Mouse (Mus musculus) limb, embryonic 11.5 days (tissue): Measurements from ENCODE around the gene Gm11020. TPM values are rescaled to one million over a fixed set of nuclear protein-coding genes. Genes with fewer than 3 reads are reported as not detected.

Experiments used
- ATAC-seq: fragments of 200-750 bp; cut with Nextera tagmentation; 2 replicates; pipeline ENCODE4 v1.8.0; 2017; ENCODE audit warnings: low read depth; ENCODE audit not compliant: insufficient number of reproducible peaks, low FRiP score, low TSS enrichment
- DNase-seq: peaks from one replicate; pipeline ENCODE4 v3.0.0-alpha.2; 2015; ENCODE audit warnings: low spot score
- H3K27ac ChIP-seq: fragments of 300-500 bp; sonication (generic); replicated peaks from 2 replicates; pipeline ENCODE4 v1.5.1; 2014; ENCODE audit warnings: low read depth, mild to moderate bottlenecking, low read length
- H3K27me3 ChIP-seq: fragments of 300-500 bp; sonication (generic); 2 replicates; pipeline ENCODE4 v1.6.1; 2014; ENCODE audit warnings: mild to moderate bottlenecking, low read length, mixed read lengths; ENCODE audit not compliant: control insufficient read depth, insufficient read depth
- H3K36me3 ChIP-seq: fragments of 300-500 bp; sonication (generic); 2 replicates; pipeline ENCODE4 v1.6.1; 2014; ENCODE audit warnings: mild to moderate bottlenecking, low read length, moderate library complexity, mixed read lengths; ENCODE audit not compliant: control insufficient read depth, insufficient read depth
- H3K4me1 ChIP-seq: fragments of 300-500 bp; sonication (generic); 2 replicates; pipeline ENCODE4 v1.6.1; 2014; ENCODE audit warnings: low read length, mixed read lengths; ENCODE audit not compliant: control insufficient read depth, insufficient read depth
- H3K4me2 ChIP-seq: fragments of 300-500 bp; sonication (generic); 2 replicates; pipeline ENCODE4 v1.6.1; 2014; ENCODE audit warnings: low read depth, mild to moderate bottlenecking, moderate library complexity; ENCODE audit not compliant: severe bottlenecking
- H3K4me3 ChIP-seq: fragments of 300-500 bp; sonication (generic); 2 replicates; pipeline ENCODE4 v1.5.1; 2014; ENCODE audit warnings: low read depth, low read length
- H3K9ac ChIP-seq: fragments of 300-500 bp; sonication (generic); 2 replicates; pipeline ENCODE4 v1.6.1; 2014; ENCODE audit warnings: mild to moderate bottlenecking, low read length
- H3K9me3 ChIP-seq: fragments of 300-500 bp; sonication (generic); 2 replicates; pipeline ENCODE4 v1.6.1; 2016; ENCODE audit warnings: low read length; ENCODE audit not compliant: control insufficient read depth
- WGBS: fragments of 180-500 bp; shearing (Covaris S2); extraction: QIAGEN DNeasy Blood & Tissue Kit; methylation state at CpG from one replicate; pipeline ENCODE4 v1.1.7; 2014; 5-methylcytosine and 5-hydroxymethylcytosine counted together
- polyA plus RNA-seq: library from polyadenylated mRNA; unstranded; fragments of >200 nt; fragmentation: Nextera tagmentation; extraction: Ambion mirVana; gene quantifications from 2 replicates; pipeline ENCODE4 v1.2.1, GENCODE M21; 2014

Gene Gm11020
- polyA plus RNA-seq, 1 experiment from 2014 or later: not detected

DNA sequence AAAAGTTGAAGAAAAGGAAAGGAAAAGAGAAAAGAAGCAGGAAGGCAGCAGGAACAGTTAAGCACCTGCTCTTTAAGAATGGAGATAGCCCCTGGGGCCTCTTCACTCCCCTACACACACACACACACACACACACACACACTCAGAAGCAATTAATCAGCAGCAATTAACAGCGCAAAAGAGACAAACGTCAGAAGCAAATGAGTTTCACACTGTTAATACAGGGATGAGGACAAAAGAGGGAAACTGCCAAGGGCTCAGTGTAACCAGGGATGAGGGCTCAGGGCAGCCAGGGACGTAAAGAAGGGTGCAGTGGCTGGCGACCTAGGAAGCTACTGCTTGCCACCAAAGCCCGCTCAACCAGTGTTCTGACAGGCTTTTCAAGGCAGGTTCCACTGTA, 46.0 kb downstream of the Gm11020 start:
- H3K4me2 ChIP-seq: no peak overlapping the region
- H3K4me3 ChIP-seq: no peak overlapping the region
- H3K9ac ChIP-seq: no peak overlapping the region
- H3K27ac ChIP-seq: no peak overlapping the region
- no peaks in the 10 kb centered on the region for H3K27me3 ChIP-seq
- H3K4me1 ChIP-seq: no peaks in the 10 kb centered on the region
- no peak for DNase-seq
- no peaks in the 10 kb centered on the region for H3K9me3 ChIP-seq
- WGBS: 67% methylated on average over 5 of the region's 5 CpGs
- H3K36me3 ChIP-seq: no peaks in the 10 kb centered on the region
- no peak for ATAC-seq

DNA sequence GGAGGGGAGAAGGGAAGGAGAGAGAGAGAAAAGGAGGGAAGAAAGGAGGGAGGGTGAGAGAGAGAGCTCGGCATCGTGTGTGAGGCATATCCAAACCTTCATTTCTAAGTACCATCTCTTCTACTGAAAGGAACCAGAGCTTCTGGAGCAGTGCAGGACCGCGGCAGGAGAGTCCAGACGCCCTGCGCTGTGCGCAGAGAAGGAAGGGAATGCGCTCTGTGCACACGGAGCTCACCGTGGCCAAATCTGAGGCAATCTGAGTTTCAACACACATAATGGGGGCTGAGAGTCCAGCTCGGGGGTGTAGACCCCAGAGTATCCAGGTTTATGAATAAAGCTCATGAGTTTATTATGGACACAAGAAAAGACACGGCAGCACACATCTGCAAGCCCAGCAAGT, 48.2 kb downstream of the Gm11020 start:
- ATAC-seq (no peak), DNase-seq (no peak)
- WGBS: 86% methylated on average over 12 of the region's 12 CpGs
- no peaks in the 10 kb centered on the region for H3K9me3 ChIP-seq
- H3K4me3 ChIP-seq: no peak overlapping the region
- no peaks in the 10 kb centered on the region for H3K36me3 ChIP-seq
- H3K27ac ChIP-seq: no peak overlapping the region
- no peaks in the 10 kb centered on the region for H3K4me1 ChIP-seq
- no peaks in the 10 kb centered on the region for H3K27me3 ChIP-seq
- H3K4me2 ChIP-seq: no peak overlapping the region
- no peak overlapping the region for H3K9ac ChIP-seq

DNA sequence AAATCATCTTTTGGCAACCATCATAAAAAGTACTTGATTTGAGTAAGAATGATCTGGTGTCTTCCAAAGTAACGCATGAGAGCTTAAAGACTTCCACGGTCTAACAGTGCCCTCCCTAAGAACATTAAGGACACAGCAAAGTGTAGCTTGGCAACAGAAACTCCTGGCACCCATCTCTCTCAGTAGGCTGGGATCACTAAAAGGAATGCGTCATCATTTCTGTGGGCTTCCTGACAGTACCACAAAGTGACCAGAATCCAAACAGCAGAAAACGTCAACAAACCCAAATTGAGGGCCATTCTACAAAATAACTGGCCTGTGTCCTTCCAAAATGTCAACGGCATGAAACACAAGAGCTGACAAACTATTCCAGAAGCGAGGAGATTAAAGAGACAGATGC, 48.7 kb downstream of the Gm11020 start:
- Histone ChIP-seq H3K9me3 (no peaks in the 10 kb centered on the region), H3K36me3 (no peaks in the 10 kb centered on the region), H3K4me2 (no peak overlapping the region), H3K4me3 (no peak overlapping the region), H3K4me1 (peaks cover 1% of the 10 kb centered on the region; the same call in 1 of the 2 replicates), H3K9ac (no peak overlapping the region), H3K27me3 (no peaks in the 10 kb centered on the region), H3K27ac (no peak overlapping the region)
- 77% methylated on average over 6 of the region's 6 CpGs for WGBS
- no peak for ATAC-seq
- DNase-seq: no peak

DNA sequence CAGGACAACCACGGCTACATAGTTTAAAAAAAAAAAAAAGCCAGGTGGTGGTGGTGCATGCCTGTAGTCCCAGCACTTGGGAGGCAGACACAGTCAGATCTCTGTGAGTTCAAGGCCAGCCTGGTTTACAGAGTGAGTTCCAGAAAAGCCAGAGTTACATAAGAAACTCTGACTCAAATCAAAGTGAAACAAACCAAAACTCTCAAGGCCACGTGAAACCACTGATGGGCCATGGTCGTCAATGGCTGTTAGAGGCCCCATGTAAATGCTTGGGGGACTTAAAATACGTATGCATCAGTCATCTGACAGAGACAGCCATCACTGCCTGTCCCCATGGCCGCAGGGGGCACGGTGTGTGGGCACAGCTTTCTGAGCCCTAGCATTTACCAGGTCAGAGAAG, 49.8 kb downstream of the Gm11020 start:
- WGBS: 89% methylated on average over 6 of the region's 6 CpGs
- Histone ChIP-seq H3K4me1 (peaks cover 4% of the 10 kb centered on the region), H3K4me3 (no peak overlapping the region)

More for the DNA sequence above, 49.8 kb downstream of the Gm11020 start:
- H3K27me3 ChIP-seq: no peaks in the 10 kb centered on the region
- no peaks in the 10 kb centered on the region for H3K9me3 ChIP-seq
- H3K9ac ChIP-seq: no peak overlapping the region
- H3K27ac ChIP-seq: no peak overlapping the region
- no peaks in the 10 kb centered on the region for H3K36me3 ChIP-seq
- no peak for DNase-seq
- no peak for ATAC-seq
- no peak overlapping the region for H3K4me2 ChIP-seq

Other genes with a start within 250 kb of the Gm11020 start
- 22.4 and 24.0 TPM in 2 replicates for gene Cdh5, start 219.9 kb upstream of the Gm11020 start, polyA plus RNA-seq
- gene Bean1, start 151.1 kb upstream of the Gm11020 start, polyA plus RNA-seq: 0.33 and 0.35 TPM in 2 replicates
- gene Tk2, start 73.0 kb upstream of the Gm11020 start, polyA plus RNA-seq: 22.5 and 26.0 TPM in 2 replicates
- 36.7 and 40.5 TPM in 2 replicates for gene Cklf, start 70.7 kb upstream of the Gm11020 start, polyA plus RNA-seq
- gene Cmtm2a, start 28.4 kb upstream of the Gm11020 start, polyA plus RNA-seq: not detected in 2 replicates
- gene Gm45711, start 11.5 kb upstream of the Gm11020 start, polyA plus RNA-seq: not detected in 2 replicates
- not detected in 2 replicates for gene Cmtm1, start 11.4 kb upstream of the Gm11020 start, polyA plus RNA-seq
- gene Cmtm2b, start 663 bp downstream of the Gm11020 start, polyA plus RNA-seq: not detected in 2 replicates
- 73.4 and 75.8 TPM in 2 replicates for gene Cmtm3, start 17.8 kb downstream of the Gm11020 start, polyA plus RNA-seq
- 2.9 and 4.1 TPM in 2 replicates for gene Cmtm4, start 74.2 kb downstream of the Gm11020 start, polyA plus RNA-seq
- 59.0 and 59.3 TPM in 2 replicates for gene Dync1li2, start 121.5 kb downstream of the Gm11020 start, polyA plus RNA-seq
- gene Terb1, start 188.3 kb downstream of the Gm11020 start, polyA plus RNA-seq: 0.24 and 0.30 TPM in 2 replicates
- gene Nae1, start 213.1 kb downstream of the Gm11020 start, polyA plus RNA-seq: 138 and 142 TPM in 2 replicates
- 0.57 and 0.61 TPM in 2 replicates for gene Car7, start 213.1 kb downstream of the Gm11020 start, polyA plus RNA-seq